ENCODE assay signal across 19 mouse cellular contexts in genomic region chrX:73292876-73293275, GRCm38 (mm10). TPM values are rescaled to one million over a fixed set of nuclear protein-coding genes. Genes with fewer than 3 reads are reported as not detected.
"Had no signal": no experiment of that assay in that cellular context is flagged by ENCODE, and none has a peak within 500 bp of the region (broad histone marks: within the 10 kb centered on the region; RNA-seq: fewer than 3 reads in every experiment).

TSS of gene Xlr5a (minus strand) at chrX:73292976.
TSS of gene Xlr5c (minus strand) at chrX:73292976.

RNA-seq across cellular contexts. Expression of gene Xlr5a, which starts in this region (rescaled TPM):
- polyA plus RNA-seq: cortical plate, adult 2 months; embryonic facial prominence, embryonic 10.5 days; embryonic facial prominence, embryonic 11.5 days; embryonic facial prominence, embryonic 12.5 days; embryonic facial prominence, embryonic 13.5 days; embryonic facial prominence, embryonic 15.5 days; erythroblast, embryonic 14.5 days; forebrain, embryonic 10.5 days; forebrain, embryonic 11.5 days; forebrain, embryonic 12.5 days; forebrain, embryonic 13.5 days; forebrain, embryonic 14.5 days; forebrain, embryonic 15.5 days; forebrain, embryonic 16.5 days; forebrain, postnatal 0 days; frontal cortex, adult 2 months; gonadal fat pad, adult 2 months; heart, adult 2 months had no signal

RNA-seq across cellular contexts. Expression of gene Xlr5c, which starts in this region (rescaled TPM):
- polyA plus RNA-seq: cortical plate, adult 2 months; embryonic facial prominence, embryonic 10.5 days; embryonic facial prominence, embryonic 11.5 days; embryonic facial prominence, embryonic 12.5 days; embryonic facial prominence, embryonic 13.5 days; embryonic facial prominence, embryonic 14.5 days; embryonic facial prominence, embryonic 15.5 days; erythroblast, embryonic 14.5 days; forebrain, embryonic 10.5 days; forebrain, embryonic 11.5 days; forebrain, embryonic 12.5 days; forebrain, embryonic 13.5 days; forebrain, embryonic 14.5 days; forebrain, embryonic 15.5 days; forebrain, embryonic 16.5 days; forebrain, postnatal 0 days; frontal cortex, adult 2 months; gonadal fat pad, adult 2 months; heart, adult 2 months had no signal
